Mouse (Mus musculus) forebrain, embryonic 16.5 days (tissue): ENCODE data around the gene Mrpl54. TPM values are rescaled to one million over a fixed set of nuclear protein-coding genes. Genes with fewer than 3 reads are reported as not detected.

Experiments used
- ATAC-seq: fragments of 200-750 bp; cut with Nextera tagmentation; 2 replicates; pipeline ENCODE4 v1.8.0; 2017; ENCODE audit warnings: mild to moderate bottlenecking, moderate library complexity
- H3K27ac ChIP-seq: fragments of 300-500 bp; sonication (generic); 2 replicates; pipeline ENCODE4 v1.5.1; 2014; ENCODE audit warnings: low read length, control low read depth
- H3K27me3 ChIP-seq: fragments of 300-500 bp; sonication (generic); replicated peaks from 2 replicates; pipeline ENCODE4 v1.6.1; 2014; ENCODE audit warnings: low read length; ENCODE audit not compliant: control insufficient read depth, insufficient read depth
- H3K36me3 ChIP-seq: fragments of 300-500 bp; sonication (generic); 2 replicates; pipeline ENCODE4 v1.6.1; 2014; ENCODE audit not compliant: control insufficient read depth, insufficient read depth
- H3K4me1 ChIP-seq: fragments of 300-500 bp; sonication (generic); replicated peaks from 2 replicates; pipeline ENCODE4 v1.6.1; 2014; ENCODE audit warnings: low read length; ENCODE audit not compliant: control insufficient read depth, insufficient read depth
- H3K4me2 ChIP-seq: fragments of 300-500 bp; sonication (generic); 2 replicates; pipeline ENCODE4 v1.6.1; 2014; ENCODE audit warnings: mild to moderate bottlenecking, low read length, control low read depth
- H3K4me3 ChIP-seq: fragments of 300-500 bp; sonication (generic); replicated peaks from 2 replicates; pipeline ENCODE4 v1.5.1; 2014; ENCODE audit warnings: mild to moderate bottlenecking, low read length, control low read depth
- H3K9ac ChIP-seq: fragments of 300-500 bp; sonication (generic); replicated peaks from 2 replicates; pipeline ENCODE4 v1.6.1; 2014; ENCODE audit warnings: low read depth, low read length, control low read depth
- H3K9me3 ChIP-seq: fragments of 300-500 bp; sonication (generic); 2 replicates; pipeline ENCODE4 v1.6.1; 2016; ENCODE audit warnings: low read length; ENCODE audit not compliant: control insufficient read depth
- WGBS: fragments of 180-500 bp; shearing (Covaris S2); extraction: QIAGEN DNeasy Blood & Tissue Kit; methylation state at CpG from one replicate; pipeline ENCODE4 v1.1.7; 2014; 5-methylcytosine and 5-hydroxymethylcytosine counted together
- polyA plus RNA-seq: library from polyadenylated mRNA; unstranded; fragments of >200 nt; fragmentation: Nextera tagmentation; extraction: Ambion mirVana; gene quantifications from 2 replicates; pipeline ENCODE4 v1.2.1, GENCODE M21; 2015

The Mrpl54 gene
- polyA plus RNA-seq = 84.0 and 90.1 TPM in 2 replicates

- H3K27ac ChIP-seq = peak within 1 kb of the TSS; percentile 80
- 0 out of 2 replicates have a peak, but pooled peaks cover 5% of the 10 kb centered on the region for H3K36me3 ChIP-seq
- peak; percentile 95 for ATAC-seq
- H3K4me3 ChIP-seq = peak within 1 kb of the TSS; percentile 66
- no peaks in the 10 kb centered on the region for H3K9me3 ChIP-seq
- H3K27me3 ChIP-seq = no peaks in the 10 kb centered on the region
- under 1% methylated on average over 48 of the region's 48 CpGs for WGBS
- H3K4me2 ChIP-seq = peak within 1 kb of the TSS; percentile 59
- peaks cover 25% of the 10 kb centered on the region for H3K4me1 ChIP-seq
- H3K9ac ChIP-seq = peak within 1 kb of the TSS; percentile 75
These were observed at the start of gene Mrpl54, which contains the start of gene Apba3 for GRCm38 (mm10) chr10:81266211-81267105. Gene Mrpl54 (minus strand): TSS chr10:81266934. Gene Apba3 (plus strand): TSS chr10:81266960.

GRCm38 (mm10) chr10:81315587-81315986 lies 48.9 kb upstream of the Mrpl54 start:
- 92% methylated on average over 16 of the region's 16 CpGs for WGBS

GRCm38 (mm10) chr10:81314201-81314600 lies 47.5 kb upstream of the Mrpl54 start:
- Histone ChIP-seq H3K27me3 (no peaks in the 10 kb centered on the region), H3K9ac (no peak overlapping the region), H3K9me3 (no peaks in the 10 kb centered on the region), H3K27ac (no peak overlapping the region), H3K4me2 (no peak overlapping the region), H3K4me3 (no peak overlapping the region), H3K36me3 (peaks cover 38% of the 10 kb centered on the region), H3K4me1 (peaks cover 4% of the 10 kb centered on the region)
- no peak for ATAC-seq
- WGBS = 80% methylated on average over 7 of the region's 7 CpGs

More at GRCm38 (mm10) chr10:81315587-81315986, 48.9 kb upstream of the Mrpl54 start:
- no peak for ATAC-seq
- no peak overlapping the region for H3K4me2 ChIP-seq
- H3K9ac ChIP-seq = no peak overlapping the region
- no peak overlapping the region for H3K4me3 ChIP-seq
- no peak overlapping the region for H3K27ac ChIP-seq
- H3K36me3 ChIP-seq = peaks cover 33% of the 10 kb centered on the region
- H3K4me1 ChIP-seq = peaks cover 13% of the 10 kb centered on the region
- H3K9me3 ChIP-seq = no peaks in the 10 kb centered on the region
- no peaks in the 10 kb centered on the region for H3K27me3 ChIP-seq

- Histone ChIP-seq H3K9ac (no peak overlapping the region), H3K36me3 (peaks cover 40% of the 10 kb centered on the region), H3K4me3 (no peak overlapping the region), H3K27me3 (no peaks in the 10 kb centered on the region), H3K27ac (no peak overlapping the region), H3K4me2 (no peak overlapping the region), H3K9me3 (no peaks in the 10 kb centered on the region), H3K4me1 (0 out of 2 replicates have a peak, but pooled peaks cover under 1% of the 10 kb centered on the region)
- WGBS = 93% methylated on average over 13 of the region's 13 CpGs
- ATAC-seq = no peak
These were observed 46.8 kb upstream of the Mrpl54 start for GRCm38 (mm10) chr10:81313581-81313980.

- no peaks in the 10 kb centered on the region for H3K9me3 ChIP-seq
- H3K27ac ChIP-seq = no peak overlapping the region
- peaks cover 46% of the 10 kb centered on the region for H3K36me3 ChIP-seq
- H3K4me3 ChIP-seq = no peak overlapping the region
- no peak for ATAC-seq
- no peak overlapping the region for H3K9ac ChIP-seq
- H3K4me1 ChIP-seq = no peaks in the 10 kb centered on the region
- 87% methylated on average over 5 of the region's 5 CpGs for WGBS
- no peak overlapping the region for H3K4me2 ChIP-seq
- no peaks in the 10 kb centered on the region for H3K27me3 ChIP-seq
These were observed 42.8 kb upstream of the Mrpl54 start for GRCm38 (mm10) chr10:81309571-81309970.

GRCm38 (mm10) chr10:81306837-81307682 lies 40.3 kb upstream of the Mrpl54 start:
- WGBS = 92% methylated on average over 21 of the region's 21 CpGs
- no peaks in the 10 kb centered on the region for H3K9me3 ChIP-seq
- no peak overlapping the region for H3K4me3 ChIP-seq
- peaks cover 14% of the 10 kb centered on the region for H3K4me1 ChIP-seq
- H3K27ac ChIP-seq = no peak overlapping the region
- H3K27me3 ChIP-seq = no peaks in the 10 kb centered on the region
- ATAC-seq = no peak
- H3K9ac ChIP-seq = no peak overlapping the region
- peaks cover 34% of the 10 kb centered on the region for H3K36me3 ChIP-seq
- no peak overlapping the region for H3K4me2 ChIP-seq

- 94% methylated on average over 12 of the region's 12 CpGs for WGBS
- ATAC-seq = no peak
- Histone ChIP-seq H3K9me3 (no peaks in the 10 kb centered on the region), H3K9ac (no peak overlapping the region), H3K4me3 (no peak overlapping the region), H3K4me2 (no peak overlapping the region), H3K27ac (no peak overlapping the region), H3K4me1 (peaks cover 14% of the 10 kb centered on the region), H3K27me3 (no peaks in the 10 kb centered on the region), H3K36me3 (peaks cover 31% of the 10 kb centered on the region)
These were observed 39.5 kb upstream of the Mrpl54 start for GRCm38 (mm10) chr10:81306173-81306668.

GRCm38 (mm10) chr10:81305663-81306062 lies 38.9 kb upstream of the Mrpl54 start:
- Histone ChIP-seq H3K27me3 (no peaks in the 10 kb centered on the region), H3K4me1 (peaks cover 14% of the 10 kb centered on the region), H3K36me3 (peaks cover 28% of the 10 kb centered on the region), H3K9ac (no peak overlapping the region), H3K4me2 (no peak overlapping the region), H3K4me3 (no peak overlapping the region), H3K9me3 (no peaks in the 10 kb centered on the region), H3K27ac (no peak overlapping the region)
- ATAC-seq = no peak
- WGBS = 95% methylated on average over 14 of the region's 14 CpGs
